Mouse (Mus musculus) liver, adult 2 months (tissue): Measurements from ENCODE around the gene Pigyl.

ENCODE experiments used
- CTCF ChIP-seq: fragments of 200-500 bp; IDR thresholded peaks from 2 replicates; pipeline ENCODE4 v1.5.1; 2011; ENCODE audit warnings: low read depth, low read length, control low read depth
- POLR2A ChIP-seq: fragments of 200-500 bp; IDR thresholded peaks from 2 replicates; pipeline ENCODE4 v1.6.1; 2011; ENCODE audit warnings: low read length, control low read depth; ENCODE audit not compliant: insufficient read depth; ENCODE audit errors: extremely low read depth

DNA sequence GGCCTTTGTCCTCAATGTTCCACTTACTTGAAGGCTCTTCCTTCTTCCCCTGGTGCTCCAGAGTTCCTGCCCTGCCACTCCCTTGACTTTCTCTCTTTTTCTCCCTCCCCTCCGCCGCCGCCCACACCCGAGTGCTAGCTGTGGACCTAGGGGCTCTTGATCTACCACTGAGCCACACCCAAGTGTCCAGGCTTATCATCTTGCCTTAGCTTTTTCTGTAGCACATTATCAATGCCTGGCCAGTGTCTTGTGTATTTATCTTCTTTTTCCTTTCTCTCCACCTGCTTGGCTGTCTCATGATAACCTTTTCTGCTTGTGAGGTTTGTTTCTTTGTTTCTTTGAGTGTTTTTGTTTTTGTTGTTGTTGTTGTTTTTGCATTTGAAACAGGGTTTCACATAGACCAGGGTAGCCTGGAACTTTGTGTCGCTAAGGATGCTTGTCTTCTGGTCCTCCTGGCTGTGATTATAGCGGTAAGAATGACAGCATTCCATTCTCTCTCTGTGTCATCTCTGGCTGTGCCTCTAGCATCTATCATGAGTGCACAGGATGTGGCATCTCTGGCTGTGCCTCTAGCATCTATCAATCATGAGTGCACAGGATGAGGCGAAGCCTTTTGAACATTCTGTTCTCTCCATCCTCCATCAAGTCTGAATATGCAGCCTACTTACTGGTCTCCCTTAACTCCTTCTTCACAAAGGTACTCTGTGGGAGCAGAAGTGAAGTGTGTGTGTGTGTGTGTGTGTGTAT, 20.8 kb upstream of the Pigyl start, which contains the start of gene Acp5:
- TF ChIP-seq CTCF (no peak), POLR2A (no peak)
